Mouse (Mus musculus) R1 (cell line): Measurements from ENCODE around the gene Morn5.

Experiments used
- DNase-seq: peaks from one replicate; pipeline ENCODE4 v3.0.0-alpha.2; 2018; ENCODE audit warnings: low read depth, low spot score

Gene Morn5

DNA sequence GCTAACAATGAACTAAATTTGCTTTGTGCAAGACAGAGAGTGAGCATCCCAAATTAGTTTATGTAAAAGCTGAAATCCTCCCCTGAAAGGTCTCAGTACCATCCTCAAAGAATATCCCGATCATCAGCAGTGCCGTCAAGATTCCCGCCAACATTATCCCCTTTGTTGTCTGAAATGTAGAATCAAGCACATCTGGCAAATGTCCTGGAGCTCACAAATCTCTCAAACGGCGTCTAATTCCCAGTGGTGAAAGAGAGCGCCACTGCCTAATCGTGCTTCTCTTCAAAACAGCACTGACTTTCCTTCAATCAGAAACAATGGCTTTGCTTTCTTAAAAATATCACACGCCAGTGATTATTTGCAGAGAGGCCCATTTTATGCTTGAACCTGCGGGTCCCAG is 17.9 kb downstream of the Morn5 start:
- DNase-seq: no peak

DNA sequence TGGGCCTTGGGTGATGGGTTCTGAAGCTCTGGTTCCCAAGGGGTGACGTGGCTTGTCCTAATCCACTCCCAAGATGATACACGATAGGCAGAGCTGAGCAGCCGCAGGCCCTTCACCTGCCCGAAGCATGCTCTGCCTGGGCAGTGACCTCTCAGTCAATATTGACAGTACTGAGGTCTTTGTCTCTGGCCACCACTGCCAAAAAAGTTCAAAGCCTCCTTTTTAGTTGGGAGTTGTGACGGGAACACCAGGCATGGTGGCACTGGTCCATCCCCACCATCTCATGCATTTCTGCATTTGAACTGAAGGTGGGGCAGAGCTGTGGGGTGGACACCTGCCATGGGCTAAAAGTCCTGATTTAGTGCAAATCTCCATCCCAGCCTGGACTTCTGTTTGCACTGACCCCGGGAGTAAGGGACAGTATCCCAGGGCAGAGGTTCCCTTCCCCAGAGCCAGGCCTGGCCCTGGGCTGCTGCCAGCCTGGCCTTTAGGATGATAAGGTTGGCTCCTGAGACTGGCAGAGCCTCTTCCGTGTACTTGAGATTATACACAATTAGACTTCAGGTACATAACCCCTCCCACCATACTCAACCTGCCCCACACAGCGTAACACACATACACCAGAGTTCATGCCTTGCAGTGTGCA is 22.5 kb downstream of the Morn5 start:
- no peak for DNase-seq

- DNase-seq: no peak
Observed at GRCm38 (mm10) chr2:36073781-36074180, 24.5 kb downstream of the Morn5 start.

DNA sequence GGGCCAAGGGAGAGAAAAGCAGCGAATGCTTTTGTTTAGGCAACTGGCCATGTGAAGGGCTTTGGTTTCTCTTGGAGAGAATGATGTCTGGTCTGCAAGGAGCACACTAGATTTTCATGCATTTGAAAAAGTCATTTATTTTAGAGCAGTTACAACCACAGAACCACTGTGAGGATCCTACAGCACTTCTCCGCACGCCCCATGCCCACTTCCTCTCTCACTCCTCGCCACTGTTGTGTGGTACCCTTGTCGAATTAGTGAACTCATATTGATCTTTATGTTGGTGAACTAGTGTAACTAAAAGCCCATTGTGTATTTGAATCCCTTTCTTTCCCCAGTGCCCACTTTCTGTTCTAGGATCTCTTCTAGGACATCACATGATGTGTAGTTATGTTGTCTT is 26.0 kb downstream of the Morn5 start:
- no peak for DNase-seq

GRCm38 (mm10) chr2:36077160-36077761 is 28.0 kb downstream of the Morn5 start:
- peak; percentile 9 for DNase-seq

DNA sequence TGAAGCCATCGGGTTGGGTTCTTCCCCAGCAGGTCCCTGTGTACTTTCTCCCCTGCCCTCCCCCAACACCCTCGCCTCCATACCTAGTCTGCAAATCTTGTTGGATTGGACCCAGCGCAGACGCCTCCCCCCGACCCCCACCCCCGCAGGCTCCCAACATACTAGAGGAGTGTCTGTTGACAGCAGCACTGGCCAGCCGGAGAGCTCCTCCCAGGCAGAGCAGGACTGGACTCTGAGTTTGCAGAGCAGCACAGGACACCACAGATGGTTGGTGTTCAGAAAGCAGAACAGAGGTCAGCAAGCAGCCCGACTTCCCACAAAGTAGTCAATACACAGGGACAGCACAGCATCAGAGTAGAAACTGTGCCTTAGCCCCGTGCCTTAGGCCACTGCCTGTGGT is 32.2 kb downstream of the Morn5 start:
- DNase-seq: peak; percentile 9

- DNase-seq: no peak
Observed at GRCm38 (mm10) chr2:36082802-36083580, 33.7 kb downstream of the Morn5 start.

GRCm38 (mm10) chr2:36085041-36085440 is 35.8 kb downstream of the Morn5 start:
- no peak for DNase-seq

DNA sequence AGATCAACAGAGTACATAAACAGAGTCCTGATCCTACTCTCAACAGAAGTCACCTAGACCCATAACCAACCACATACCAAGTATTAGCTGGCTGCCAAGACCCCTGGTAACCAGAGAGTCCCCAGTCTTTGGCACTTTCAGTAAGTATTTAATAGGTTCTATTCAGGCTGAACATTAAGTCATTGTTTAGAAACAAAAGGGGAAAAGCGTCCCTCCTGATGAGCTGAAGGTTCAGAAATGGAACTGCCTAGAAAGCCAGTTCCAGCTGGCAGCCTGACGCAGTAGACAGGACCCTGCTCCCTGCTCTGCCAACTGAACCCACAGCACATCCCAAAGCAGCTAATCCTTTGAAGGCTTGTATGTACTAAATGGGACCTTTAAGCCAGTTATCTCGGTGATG is 39.9 kb downstream of the Morn5 start:
- DNase-seq: peak; percentile 44

GRCm38 (mm10) chr2:36090853-36091741 is 41.8 kb downstream of the Morn5 start:
- DNase-seq: peak; percentile 97

DNA sequence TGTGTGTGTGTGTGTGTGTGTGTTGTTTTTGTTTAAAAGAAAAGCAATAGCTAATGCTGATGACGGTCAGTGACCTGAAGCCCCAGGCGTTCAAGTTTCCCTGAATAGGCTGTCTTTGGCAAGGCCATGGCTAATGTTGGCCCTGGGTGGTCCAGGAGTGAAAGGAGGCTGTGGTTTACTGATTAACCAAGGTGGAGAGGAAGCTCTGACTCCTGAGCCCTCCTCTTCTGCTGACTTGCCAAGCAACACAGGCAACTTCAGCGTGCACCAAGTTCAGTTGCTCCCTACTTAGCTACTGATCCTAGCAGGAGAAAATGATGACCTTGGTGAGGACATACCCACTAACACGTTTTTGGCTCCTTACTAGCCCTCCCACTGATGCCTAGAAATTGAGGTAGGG is 43.5 kb downstream of the Morn5 start:
- no peak for DNase-seq

GRCm38 (mm10) chr2:36093301-36093700 is 44.0 kb downstream of the Morn5 start:
- DNase-seq: no peak

DNA sequence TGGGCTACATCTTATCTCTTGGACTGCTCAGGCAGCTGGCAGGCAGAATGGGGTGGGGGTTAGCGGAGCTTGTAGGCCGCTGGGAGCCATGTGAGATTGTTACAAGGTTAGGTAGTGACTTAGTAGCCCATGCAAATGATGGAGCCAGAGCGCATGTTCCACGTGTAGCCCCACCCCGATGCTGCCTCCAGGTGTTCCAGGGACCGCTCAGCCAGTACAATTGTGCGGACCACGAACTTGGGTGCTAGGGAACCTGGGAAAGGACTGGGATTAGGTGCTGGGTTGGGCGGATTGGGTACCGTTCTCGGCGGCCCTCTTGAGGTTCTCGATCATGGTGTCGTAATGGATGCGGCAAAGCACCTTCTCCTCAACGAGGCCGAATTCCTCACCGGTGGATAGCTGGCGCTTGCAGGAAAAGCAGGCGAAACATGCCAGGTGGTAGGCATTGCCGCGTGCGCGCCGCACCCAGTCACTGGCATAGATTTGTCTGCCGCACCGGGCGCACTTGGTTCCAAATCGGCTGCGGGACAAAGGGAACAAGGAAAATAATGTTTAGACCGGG is 44.7 kb downstream of the Morn5 start:
- DNase-seq: peak; percentile 35

DNA sequence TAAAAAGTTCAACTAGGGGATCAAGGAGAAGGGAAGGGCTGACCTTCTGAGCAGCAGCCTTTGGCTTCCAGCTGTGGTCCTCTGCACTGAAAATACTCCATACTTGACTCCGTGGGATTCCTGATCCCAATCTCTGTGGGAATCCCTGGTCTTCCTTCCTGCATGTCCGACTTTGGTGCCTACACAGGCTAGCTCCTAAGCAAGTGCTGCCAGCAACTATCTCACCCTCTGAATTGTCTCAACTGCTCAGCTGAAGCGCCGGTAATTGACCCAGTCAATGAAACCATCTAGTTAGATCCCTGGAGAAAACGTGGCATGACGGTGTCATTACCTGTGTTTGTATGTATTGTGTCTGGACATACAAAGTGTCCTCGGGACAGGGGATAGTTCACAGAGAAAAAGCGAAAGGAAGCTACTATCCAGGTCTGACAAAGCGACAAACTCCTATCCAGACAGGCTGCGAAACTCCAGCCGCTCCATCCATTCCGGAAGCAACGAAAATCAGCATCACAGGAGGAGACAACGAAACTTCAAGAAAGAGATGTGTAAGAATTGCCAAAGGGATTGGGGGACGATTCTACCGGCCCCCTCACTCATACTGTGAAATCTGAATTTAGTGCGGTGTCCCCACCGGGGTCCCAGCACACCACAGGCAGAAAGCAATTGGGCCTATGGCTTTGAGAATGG is 48.0 kb downstream of the Morn5 start:
- DNase-seq: no peak

- DNase-seq: no peak
Observed at GRCm38 (mm10) chr2:36098021-36098420, 48.8 kb downstream of the Morn5 start.

DNA sequence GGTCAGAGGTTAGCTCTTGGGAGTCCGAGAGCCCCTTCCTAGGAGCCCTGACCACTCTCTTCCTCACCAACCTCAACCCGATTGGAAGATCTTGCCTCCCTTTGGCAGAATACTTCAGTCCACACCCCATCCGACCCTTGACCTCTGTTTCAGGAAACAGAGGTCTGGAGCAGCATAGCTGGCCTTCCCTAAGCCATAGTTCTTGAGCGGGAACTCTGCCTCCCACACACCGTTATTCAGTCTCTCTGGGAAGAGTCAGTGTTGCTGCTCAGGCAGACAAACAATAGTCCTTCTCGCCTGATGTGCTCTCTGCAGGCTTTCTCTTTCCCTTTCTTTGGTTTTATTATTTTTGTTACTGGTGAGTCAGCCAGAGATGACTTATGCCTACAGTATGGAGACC is 50.5 kb downstream of the Morn5 start:
- DNase-seq: peak; percentile 8

DNA sequence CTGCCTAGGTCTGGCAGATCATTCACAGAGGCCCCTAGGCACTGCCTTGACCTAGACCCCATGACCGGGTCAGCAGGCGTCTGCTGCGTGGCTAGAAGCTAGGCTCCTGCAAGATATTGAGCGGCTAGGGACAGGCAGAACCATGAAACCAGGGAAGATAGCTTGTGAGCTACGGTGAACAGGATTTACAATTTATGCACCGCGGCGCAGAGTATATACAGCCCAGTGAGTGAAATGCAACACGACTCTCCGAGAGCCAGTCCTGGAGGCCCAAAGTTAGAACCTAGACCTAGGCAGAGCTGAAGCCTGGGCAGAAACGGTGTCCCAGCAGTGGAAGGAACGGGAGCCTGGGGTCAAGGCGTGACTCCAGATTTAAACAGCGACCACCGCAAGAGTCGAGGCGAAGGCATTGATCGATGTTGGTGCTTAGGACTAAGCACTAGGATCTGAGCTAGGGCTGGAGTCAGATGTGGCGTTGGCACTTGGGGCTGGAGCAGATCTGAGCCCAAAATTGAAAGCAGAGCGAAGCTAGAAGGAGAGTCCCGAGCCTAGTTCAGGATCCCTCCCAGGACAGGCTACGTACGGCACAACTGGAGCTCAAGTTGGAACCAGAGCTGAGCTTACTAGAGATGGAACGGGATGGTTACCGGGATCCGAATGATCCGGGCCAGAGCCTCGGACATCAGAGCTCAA is 52.8 kb downstream of the Morn5 start:
- peak; percentile 19 for DNase-seq

DNA sequence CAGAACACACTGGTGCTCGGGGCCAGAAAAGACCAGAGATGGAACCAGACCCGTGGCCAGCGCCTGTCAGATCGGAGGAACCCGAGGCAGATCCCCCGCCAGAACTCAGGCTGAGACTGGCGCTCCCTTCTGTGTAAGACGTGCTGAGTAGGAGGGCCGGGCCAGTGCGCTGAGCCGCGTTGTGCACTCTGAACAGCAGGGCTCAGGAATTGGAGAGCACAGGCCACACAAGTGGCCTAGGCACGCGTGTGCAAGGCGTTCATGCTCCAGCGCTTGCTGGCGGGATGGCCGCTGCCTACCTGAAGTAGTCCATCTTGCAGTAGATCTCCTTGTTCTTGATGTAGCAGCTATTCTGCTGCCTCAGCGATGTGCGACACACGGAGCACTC is 53.3 kb downstream of the Morn5 start:
- DNase-seq: peak; percentile 61

- peak; percentile 40 for DNase-seq
Observed at GRCm38 (mm10) chr2:36103069-36103554, 53.9 kb downstream of the Morn5 start.
